Mouse (Mus musculus): ENCODE results near the gene Ubtd2. TPM values are rescaled to one million over a fixed set of nuclear protein-coding genes. Genes with fewer than 3 reads are reported as not detected.

Gene Ubtd2
- polyA plus RNA-seq, 1 experiment from 2014 or later, result 4.5 TPM

- Histone ChIP-seq H3K4me2 (ENCODE audit: low read depth, low read length) (no peak overlapping the region), H3K36me3 (ENCODE audit: control insufficient read depth, insufficient read depth) (no peaks in the 10 kb centered on the region), H3K9me3 (replicated peaks; ENCODE audit: control insufficient read depth, low read length) (no peaks in the 10 kb centered on the region), H3K9ac (ENCODE audit: low read depth, low read length) (no peak overlapping the region), H3K4me1 (ENCODE audit: control insufficient read depth, low read depth, low read length) (peaks cover 2% of the 10 kb centered on the region; the same call in 1 of the 2 replicates), H3K27ac (ENCODE audit: low read length) (no peak overlapping the region), H3K4me3 (ENCODE audit: low read depth, low read length) (no peak overlapping the region), H3K27me3 (ENCODE audit: control insufficient read depth, insufficient read depth, low read depth, low read length) (no peaks in the 10 kb centered on the region)
- no peak for ATAC-seq (ENCODE audit: low read depth)
- WGBS (ENCODE audit: insufficient replicate concordance), result 40% methylated on average over 3 of the region's 3 CpGs
Measured at GRCm38 (mm10) chr11:32486621-32487020, 31.5 kb downstream of the Ubtd2 start.

GRCm38 (mm10) chr11:32487501-32487900, 32.3 kb downstream of the Ubtd2 start:
- no peaks in the 10 kb centered on the region for H3K36me3 ChIP-seq (ENCODE audit: control insufficient read depth, insufficient read depth)
- H3K4me2 ChIP-seq (ENCODE audit: low read depth, low read length), result no peak overlapping the region
- WGBS (ENCODE audit: insufficient replicate concordance), result 67% methylated on average over 3 of the region's 3 CpGs
- no peak for ATAC-seq (ENCODE audit: low read depth)
- H3K27me3 ChIP-seq (ENCODE audit: control insufficient read depth, insufficient read depth, low read depth, low read length), result no peaks in the 10 kb centered on the region
- H3K4me1 ChIP-seq (ENCODE audit: control insufficient read depth, low read depth, low read length), result peaks cover 2% of the 10 kb centered on the region; the same call in 1 of the 2 replicates
- no peak overlapping the region for H3K27ac ChIP-seq (ENCODE audit: low read length)
- no peak overlapping the region for H3K9ac ChIP-seq (ENCODE audit: low read depth, low read length)
- H3K9me3 ChIP-seq (replicated peaks; ENCODE audit: control insufficient read depth, low read length), result no peaks in the 10 kb centered on the region
- no peak overlapping the region for H3K4me3 ChIP-seq (ENCODE audit: low read depth, low read length)

- ATAC-seq (ENCODE audit: low read depth), result no peak
- H3K4me3 ChIP-seq (ENCODE audit: low read depth, low read length), result no peak overlapping the region
- peaks cover 2% of the 10 kb centered on the region; the same call in 1 of the 2 replicates for H3K4me1 ChIP-seq (ENCODE audit: control insufficient read depth, low read depth, low read length)
- no peaks in the 10 kb centered on the region for H3K36me3 ChIP-seq (ENCODE audit: control insufficient read depth, insufficient read depth)
- H3K4me2 ChIP-seq (ENCODE audit: low read depth, low read length), result no peak overlapping the region
- no peak overlapping the region for H3K27ac ChIP-seq (ENCODE audit: low read length)
- no peak overlapping the region for H3K9ac ChIP-seq (ENCODE audit: low read depth, low read length)
- H3K9me3 ChIP-seq (replicated peaks; ENCODE audit: control insufficient read depth, low read length), result no peaks in the 10 kb centered on the region
- no peaks in the 10 kb centered on the region for H3K27me3 ChIP-seq (ENCODE audit: control insufficient read depth, insufficient read depth, low read depth, low read length)
Measured at GRCm38 (mm10) chr11:32488344-32488743, 33.2 kb downstream of the Ubtd2 start.

- ATAC-seq (ENCODE audit: low read depth), result no peak
- Histone ChIP-seq H3K27ac (ENCODE audit: low read length) (no peak overlapping the region), H3K27me3 (ENCODE audit: control insufficient read depth, insufficient read depth, low read depth, low read length) (no peaks in the 10 kb centered on the region), H3K4me3 (ENCODE audit: low read depth, low read length) (no peak overlapping the region), H3K4me2 (ENCODE audit: low read depth, low read length) (no peak overlapping the region), H3K36me3 (ENCODE audit: control insufficient read depth, insufficient read depth) (no peaks in the 10 kb centered on the region), H3K9ac (ENCODE audit: low read depth, low read length) (no peak overlapping the region), H3K4me1 (ENCODE audit: control insufficient read depth, low read depth, low read length) (peaks cover 2% of the 10 kb centered on the region; the same call in 1 of the 2 replicates), H3K9me3 (replicated peaks; ENCODE audit: control insufficient read depth, low read length) (no peaks in the 10 kb centered on the region)
- 55% methylated on average over 5 of the region's 5 CpGs for WGBS (ENCODE audit: insufficient replicate concordance)
Measured at GRCm38 (mm10) chr11:32488808-32489670, 33.9 kb downstream of the Ubtd2 start.

GRCm38 (mm10) chr11:32491079-32491478, 35.9 kb downstream of the Ubtd2 start:
- Histone ChIP-seq H3K4me2 (ENCODE audit: low read depth, low read length) (no peak overlapping the region), H3K9me3 (replicated peaks; ENCODE audit: control insufficient read depth, low read length) (no peaks in the 10 kb centered on the region), H3K4me3 (ENCODE audit: low read depth, low read length) (no peak overlapping the region), H3K27me3 (ENCODE audit: control insufficient read depth, insufficient read depth, low read depth, low read length) (no peaks in the 10 kb centered on the region), H3K27ac (ENCODE audit: low read length) (no peak overlapping the region), H3K9ac (ENCODE audit: low read depth, low read length) (no peak overlapping the region), H3K36me3 (ENCODE audit: control insufficient read depth, insufficient read depth) (no peaks in the 10 kb centered on the region), H3K4me1 (ENCODE audit: control insufficient read depth, low read depth, low read length) (peaks cover 2% of the 10 kb centered on the region; the same call in 1 of the 2 replicates)
- WGBS (ENCODE audit: insufficient replicate concordance), result 74% methylated on average over 2 of the region's 2 CpGs
- ATAC-seq (ENCODE audit: low read depth), result no peak

GRCm38 (mm10) chr11:32493312-32493711, 38.1 kb downstream of the Ubtd2 start:
- no peaks in the 10 kb centered on the region for H3K27me3 ChIP-seq (ENCODE audit: control insufficient read depth, insufficient read depth, low read depth, low read length)
- no peaks in the 10 kb centered on the region for H3K36me3 ChIP-seq (ENCODE audit: control insufficient read depth, insufficient read depth)
- H3K9ac ChIP-seq (ENCODE audit: low read depth, low read length), result no peak overlapping the region
- H3K4me2 ChIP-seq (ENCODE audit: low read depth, low read length), result no peak overlapping the region
- no peak overlapping the region for H3K27ac ChIP-seq (ENCODE audit: low read length)
- ATAC-seq (ENCODE audit: low read depth), result no peak
- H3K9me3 ChIP-seq (replicated peaks; ENCODE audit: control insufficient read depth, low read length), result no peaks in the 10 kb centered on the region
- H3K4me3 ChIP-seq (ENCODE audit: low read depth, low read length), result no peak overlapping the region
- peaks cover 2% of the 10 kb centered on the region; the same call in 1 of the 2 replicates for H3K4me1 ChIP-seq (ENCODE audit: control insufficient read depth, low read depth, low read length)

- no peaks in the 10 kb centered on the region for H3K27me3 ChIP-seq (ENCODE audit: control insufficient read depth, insufficient read depth, low read depth, low read length)
- no peak overlapping the region for H3K4me3 ChIP-seq (ENCODE audit: low read depth, low read length)
- H3K9ac ChIP-seq (ENCODE audit: low read depth, low read length), result no peak overlapping the region
- H3K9me3 ChIP-seq (replicated peaks; ENCODE audit: control insufficient read depth, low read length), result no peaks in the 10 kb centered on the region
- WGBS (ENCODE audit: insufficient replicate concordance), result 62% methylated on average over 2 of the region's 2 CpGs
- no peaks in the 10 kb centered on the region for H3K36me3 ChIP-seq (ENCODE audit: control insufficient read depth, insufficient read depth)
- no peak for ATAC-seq (ENCODE audit: low read depth)
- H3K27ac ChIP-seq (ENCODE audit: low read length), result no peak overlapping the region
- no peaks in the 10 kb centered on the region for H3K4me1 ChIP-seq (ENCODE audit: control insufficient read depth, low read depth, low read length)
- no peak overlapping the region for H3K4me2 ChIP-seq (ENCODE audit: low read depth, low read length)
Measured at GRCm38 (mm10) chr11:32495283-32495682, 40.1 kb downstream of the Ubtd2 start.

GRCm38 (mm10) chr11:32498757-32499535, 43.8 kb downstream of the Ubtd2 start:
- WGBS (ENCODE audit: insufficient replicate concordance), result 82% methylated on average over 7 of the region's 7 CpGs
- H3K4me2 ChIP-seq (ENCODE audit: low read depth, low read length), result no peak overlapping the region

GRCm38 (mm10) chr11:32499931-32500330, 44.8 kb downstream of the Ubtd2 start:
- no peak for ATAC-seq (ENCODE audit: low read depth)
- no peaks in the 10 kb centered on the region for H3K9me3 ChIP-seq (replicated peaks; ENCODE audit: control insufficient read depth, low read length)
- WGBS (ENCODE audit: insufficient replicate concordance), result 70% methylated on average over 4 of the region's 4 CpGs
- H3K9ac ChIP-seq (ENCODE audit: low read depth, low read length), result no peak overlapping the region
- H3K4me2 ChIP-seq (ENCODE audit: low read depth, low read length), result no peak overlapping the region
- no peaks in the 10 kb centered on the region for H3K4me1 ChIP-seq (ENCODE audit: control insufficient read depth, low read depth, low read length)
- no peaks in the 10 kb centered on the region for H3K36me3 ChIP-seq (ENCODE audit: control insufficient read depth, insufficient read depth)
- no peak overlapping the region for H3K4me3 ChIP-seq (ENCODE audit: low read depth, low read length)
- no peak overlapping the region for H3K27ac ChIP-seq (ENCODE audit: low read length)
- no peaks in the 10 kb centered on the region for H3K27me3 ChIP-seq (ENCODE audit: control insufficient read depth, insufficient read depth, low read depth, low read length)

More at GRCm38 (mm10) chr11:32498757-32499535, 43.8 kb downstream of the Ubtd2 start:
- H3K9me3 ChIP-seq (replicated peaks; ENCODE audit: control insufficient read depth, low read length), result no peaks in the 10 kb centered on the region
- H3K27me3 ChIP-seq (ENCODE audit: control insufficient read depth, insufficient read depth, low read depth, low read length), result no peaks in the 10 kb centered on the region
- no peak overlapping the region for H3K4me3 ChIP-seq (ENCODE audit: low read depth, low read length)
- no peak overlapping the region for H3K27ac ChIP-seq (ENCODE audit: low read length)
- H3K9ac ChIP-seq (ENCODE audit: low read depth, low read length), result no peak overlapping the region
- no peaks in the 10 kb centered on the region for H3K36me3 ChIP-seq (ENCODE audit: control insufficient read depth, insufficient read depth)
- ATAC-seq (ENCODE audit: low read depth), result no peak
- no peaks in the 10 kb centered on the region for H3K4me1 ChIP-seq (ENCODE audit: control insufficient read depth, low read depth, low read length)
